Mouse (Mus musculus): ENCODE results near the gene Map3k10. TPM values are rescaled to one million over a fixed set of nuclear protein-coding genes. Genes with fewer than 3 reads are reported as not detected.

Gene Map3k10
- 27.1 and 31.9 TPM in 2 replicates for polyA plus RNA-seq (2012; rRNA removed)

GRCm38 (mm10) chr7:27674522-27675221 lies at the start of gene Map3k10:
Map3k10 (minus strand) TSS chr7:27674598.
- H3K4me1 ChIP-seq (ENCODE audit: control insufficient read depth, insufficient read depth, low read length) = peaks cover 5% of the 10 kb centered on the region
- DNase-seq = peak; percentile 97
- WGBS = 1% methylated on average over 31 of the region's 31 CpGs
- H3K4me3 ChIP-seq (replicated peaks; ENCODE audit: extremely low read depth, low read depth, low read length) = peak within 1 kb of the TSS; percentile 79
- TF ChIP-seq POLR2A (IDR thresholded peaks at IDR 0.05; ENCODE audit: borderline replicate concordance, extremely low read depth, low read depth, low read length) (peak; percentile 17; the same call in 1 of the 2 replicates), CTCF (IDR thresholded peaks at IDR 0.05; ENCODE audit: insufficient read depth, low read length) (no peak)

GRCm38 (mm10) chr7:27721951-27722350 lies 47.6 kb upstream of the Map3k10 start:
- no peak overlapping the region for H3K4me3 ChIP-seq (replicated peaks; ENCODE audit: extremely low read depth, low read depth, low read length)
- DNase-seq = no peak
- no peaks in the 10 kb centered on the region for H3K4me1 ChIP-seq (ENCODE audit: control insufficient read depth, insufficient read depth, low read length)
- TF ChIP-seq POLR2A (IDR thresholded peaks at IDR 0.05; ENCODE audit: borderline replicate concordance, extremely low read depth, low read depth, low read length) (no peak), CTCF (IDR thresholded peaks at IDR 0.05; ENCODE audit: insufficient read depth, low read length) (no peak)
- WGBS = 90% methylated on average over 8 of the region's 8 CpGs

GRCm38 (mm10) chr7:27710402-27710801 lies 36.0 kb upstream of the Map3k10 start:
- DNase-seq = no peak
- 78% methylated on average over 7 of the region's 7 CpGs for WGBS
- no peak overlapping the region for H3K4me3 ChIP-seq (replicated peaks; ENCODE audit: extremely low read depth, low read depth, low read length)
- TF ChIP-seq POLR2A (IDR thresholded peaks at IDR 0.05; ENCODE audit: borderline replicate concordance, extremely low read depth, low read depth, low read length) (no peak), CTCF (IDR thresholded peaks at IDR 0.05; ENCODE audit: insufficient read depth, low read length) (no peak)
- no peaks in the 10 kb centered on the region for H3K4me1 ChIP-seq (ENCODE audit: control insufficient read depth, insufficient read depth, low read length)

GRCm38 (mm10) chr7:27696711-27697110 lies 22.3 kb upstream of the Map3k10 start:
- Histone ChIP-seq H3K4me3 (replicated peaks; ENCODE audit: extremely low read depth, low read depth, low read length) (no peak overlapping the region), H3K4me1 (ENCODE audit: control insufficient read depth, insufficient read depth, low read length) (no peaks in the 10 kb centered on the region)
- 69% methylated on average over 3 of the region's 3 CpGs for WGBS
- no peak for TF ChIP-seq CTCF (IDR thresholded peaks at IDR 0.05; ENCODE audit: insufficient read depth, low read length)
- TF ChIP-seq POLR2A (IDR thresholded peaks at IDR 0.05; ENCODE audit: borderline replicate concordance, extremely low read depth, low read depth, low read length) = no peak
- DNase-seq = no peak

GRCm38 (mm10) chr7:27691076-27691475 lies 16.7 kb upstream of the Map3k10 start:
- TF ChIP-seq POLR2A (IDR thresholded peaks at IDR 0.05; ENCODE audit: borderline replicate concordance, extremely low read depth, low read depth, low read length) (no peak), CTCF (IDR thresholded peaks at IDR 0.05; ENCODE audit: insufficient read depth, low read length) (peak; percentile 73)
- Histone ChIP-seq H3K4me1 (ENCODE audit: control insufficient read depth, insufficient read depth, low read length) (0 out of 2 replicates have a peak, but pooled peaks cover 2% of the 10 kb centered on the region), H3K4me3 (replicated peaks; ENCODE audit: extremely low read depth, low read depth, low read length) (no peak overlapping the region)
- DNase-seq = no peak
- 39% methylated on average over 5 of the region's 5 CpGs for WGBS

- peak; percentile 85 for DNase-seq
- 1% methylated on average over 19 of the region's 19 CpGs for WGBS
- H3K4me1 ChIP-seq (ENCODE audit: control insufficient read depth, insufficient read depth, low read length) = 0 out of 2 replicates have a peak, but pooled peaks cover 2% of the 10 kb centered on the region
- peak within 1 kb of the TSS; percentile 62 for H3K4me3 ChIP-seq (replicated peaks; ENCODE audit: extremely low read depth, low read depth, low read length)
- TF ChIP-seq POLR2A (IDR thresholded peaks at IDR 0.05; ENCODE audit: borderline replicate concordance, extremely low read depth, low read depth, low read length) (peak; percentile 52; the same call in 1 of the 2 replicates), CTCF (IDR thresholded peaks at IDR 0.05; ENCODE audit: insufficient read depth, low read length) (no peak)
Measured at GRCm38 (mm10) chr7:27688815-27689612, 14.6 kb upstream of the Map3k10 start, which contains the start of gene Zfp607b. Zfp607b (plus strand) TSS chr7:27689340.

- Histone ChIP-seq H3K4me3 (replicated peaks; ENCODE audit: extremely low read depth, low read depth, low read length) (no peak overlapping the region), H3K4me1 (ENCODE audit: control insufficient read depth, insufficient read depth, low read length) (0 out of 2 replicates have a peak, but pooled peaks cover 2% of the 10 kb centered on the region)
- TF ChIP-seq CTCF (IDR thresholded peaks at IDR 0.05; ENCODE audit: insufficient read depth, low read length) = no peak
- no peak for TF ChIP-seq POLR2A (IDR thresholded peaks at IDR 0.05; ENCODE audit: borderline replicate concordance, extremely low read depth, low read depth, low read length)
- 29% methylated on average over 14 of the region's 14 CpGs for WGBS
- DNase-seq = no peak
Measured at GRCm38 (mm10) chr7:27688246-27688788, 13.9 kb upstream of the Map3k10 start.

GRCm38 (mm10) chr7:27687836-27688235 lies 13.4 kb upstream of the Map3k10 start:
- DNase-seq = no peak
- Histone ChIP-seq H3K4me1 (ENCODE audit: control insufficient read depth, insufficient read depth, low read length) (0 out of 2 replicates have a peak, but pooled peaks cover 2% of the 10 kb centered on the region), H3K4me3 (replicated peaks; ENCODE audit: extremely low read depth, low read depth, low read length) (no peak overlapping the region)
- WGBS = 56% methylated on average over 3 of the region's 3 CpGs
- no peak for TF ChIP-seq POLR2A (IDR thresholded peaks at IDR 0.05; ENCODE audit: borderline replicate concordance, extremely low read depth, low read depth, low read length)

- 0 out of 2 replicates have a peak, but pooled peaks cover 2% of the 10 kb centered on the region for H3K4me1 ChIP-seq (ENCODE audit: control insufficient read depth, insufficient read depth, low read length)
- DNase-seq = no peak
- 78% methylated on average over 1 of the region's 1 CpGs for WGBS
- TF ChIP-seq CTCF (IDR thresholded peaks at IDR 0.05; ENCODE audit: insufficient read depth, low read length) (no peak), POLR2A (IDR thresholded peaks at IDR 0.05; ENCODE audit: borderline replicate concordance, extremely low read depth, low read depth, low read length) (no peak)
- no peak overlapping the region for H3K4me3 ChIP-seq (replicated peaks; ENCODE audit: extremely low read depth, low read depth, low read length)
Measured at GRCm38 (mm10) chr7:27687043-27687442, 12.6 kb upstream of the Map3k10 start.
